Mouse (Mus musculus) erythroid progenitor cell, adult 5-6 weeks (primary cell): ENCODE results near the gene Cysltr2. TPM values are rescaled to one million over a fixed set of nuclear protein-coding genes. Genes with fewer than 3 reads are reported as not detected.

ENCODE experiments used
- ATAC-seq: replicated peaks from 2 replicates; pipeline ENCODE4 v1.8.0; 2016; ENCODE audit warnings: moderate number of reproducible peaks, mild to moderate bottlenecking, moderate TSS enrichment, inconsistent platforms; ENCODE audit not compliant: poor library complexity, low FRiP score, severe bottlenecking
- total RNA-seq, 2 experiments: library from RNA; stranded (forward) in 1 of 2; stranded (reverse) in 1 of 2; fragments of 150-400 nt in 1 of 2; fragments of 186-747, 209-891 nt in 1 of 2; gene quantifications; 2 replicates each; pipeline versions ENCODE4 v1.2.3 to v1.2.4; 2015 to 2017; ENCODE audit warnings: low replicate concordance in 2 of 2

Cysltr2 gene
- total RNA-seq, 2 experiments from 2014 or later = not detected

GRCm38 (mm10) chr14:73000325-73000724, 48.6 kb downstream of the Cysltr2 start:
- ATAC-seq = no peak

- ATAC-seq = no peak
These were observed 50.8 kb downstream of the Cysltr2 start for GRCm38 (mm10) chr14:72998111-72998510.

- no peak for ATAC-seq
These were observed 62.9 kb downstream of the Cysltr2 start for GRCm38 (mm10) chr14:72986044-72986443.

- ATAC-seq = no peak
These were observed 63.8 kb downstream of the Cysltr2 start for GRCm38 (mm10) chr14:72985113-72985512.

GRCm38 (mm10) chr14:72983456-72983855, 65.5 kb downstream of the Cysltr2 start:
- ATAC-seq = no peak

GRCm38 (mm10) chr14:72982981-72983436, 65.9 kb downstream of the Cysltr2 start:
- ATAC-seq = no peak

- no peak for ATAC-seq
These were observed 68.2 kb downstream of the Cysltr2 start for GRCm38 (mm10) chr14:72980761-72981160.

- ATAC-seq = no peak
These were observed 68.8 kb downstream of the Cysltr2 start for GRCm38 (mm10) chr14:72980106-72980505.

GRCm38 (mm10) chr14:72976111-72976510, 72.8 kb downstream of the Cysltr2 start:
- ATAC-seq = no peak

Other genes with a start within 250 kb of the Cysltr2 start
- 4.2 and 11.5 TPM in 2 replicates for gene Rcbtb2, start 73.9 kb upstream of the Cysltr2 start, total RNA-seq (2015; ENCODE audit: low replicate concordance)
- gene Rcbtb2, start 73.9 kb upstream of the Cysltr2 start, total RNA-seq (2017; ENCODE audit: low replicate concordance) = 4.5 and 10.4 TPM in 2 replicates
- gene Lpar6, start 188.8 kb upstream of the Cysltr2 start, total RNA-seq (2015; ENCODE audit: low replicate concordance) = 2.9 and 4.3 TPM in 2 replicates
- 0.15 and 5.8 TPM in 2 replicates for gene Lpar6, start 188.8 kb upstream of the Cysltr2 start, total RNA-seq (2017; ENCODE audit: low replicate concordance)